Mouse (Mus musculus): ENCODE results near the gene Slc9a5.

The Slc9a5 gene

DNA sequence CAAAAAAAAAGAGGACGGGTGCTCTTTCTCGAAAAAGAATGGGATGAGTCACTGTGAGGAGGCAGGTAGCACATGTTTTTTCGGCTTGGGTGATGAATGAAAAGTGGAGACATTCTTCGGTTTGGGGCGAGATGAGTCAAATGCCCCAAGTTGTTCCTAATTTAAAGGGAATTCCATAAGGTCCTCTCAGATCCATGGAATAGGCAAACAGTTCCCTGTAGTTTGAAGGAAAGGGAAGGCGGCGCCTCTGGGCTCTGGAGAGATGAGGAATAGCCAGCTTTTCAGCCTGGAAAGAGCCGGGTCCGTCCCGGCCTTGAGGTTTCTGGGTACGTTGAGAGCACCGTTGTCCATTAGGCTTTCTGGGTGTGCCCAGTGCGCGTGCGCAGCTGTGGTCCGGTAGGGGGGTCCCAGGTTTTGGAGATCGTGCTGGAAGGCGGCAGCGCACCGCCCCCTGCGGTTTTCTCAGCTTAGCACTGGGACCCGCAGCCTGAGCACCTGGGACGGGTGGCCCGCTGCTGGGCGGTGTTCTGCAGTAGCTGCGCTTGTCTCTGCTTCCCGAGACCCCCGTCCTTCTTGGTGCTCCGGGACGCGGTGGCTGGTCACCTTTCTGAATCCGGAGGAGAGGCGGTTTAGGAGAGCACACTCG is at the start of gene Slc9a5:
Gene Slc9a5, plus strand, starts transcription at position 394 of the 646 bp plus-strand sequence.
- under 1% methylated on average over 34 of the region's 34 CpGs for WGBS

DNA sequence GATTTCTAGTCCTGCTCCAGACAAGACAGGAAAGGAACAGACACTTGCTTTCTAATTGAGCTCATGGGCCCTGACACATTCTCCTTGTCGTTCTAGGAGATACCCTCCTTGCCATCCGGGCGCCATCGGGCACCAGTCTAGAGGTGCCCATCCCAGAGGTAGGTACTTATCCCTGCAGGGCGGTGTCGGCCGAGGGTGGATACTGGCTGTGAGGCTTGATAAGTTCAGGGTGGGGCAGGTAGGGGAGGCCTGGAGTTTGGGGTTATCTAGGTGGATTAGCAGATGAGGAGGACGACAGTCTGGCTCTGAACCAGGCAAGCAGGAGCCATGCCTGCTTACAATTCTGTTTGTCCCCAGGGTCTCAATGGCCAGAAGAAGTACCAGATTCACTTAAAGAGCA is 48.7 kb upstream of the Slc9a5 start:
- WGBS = 94% methylated on average over 8 of the region's 8 CpGs

DNA sequence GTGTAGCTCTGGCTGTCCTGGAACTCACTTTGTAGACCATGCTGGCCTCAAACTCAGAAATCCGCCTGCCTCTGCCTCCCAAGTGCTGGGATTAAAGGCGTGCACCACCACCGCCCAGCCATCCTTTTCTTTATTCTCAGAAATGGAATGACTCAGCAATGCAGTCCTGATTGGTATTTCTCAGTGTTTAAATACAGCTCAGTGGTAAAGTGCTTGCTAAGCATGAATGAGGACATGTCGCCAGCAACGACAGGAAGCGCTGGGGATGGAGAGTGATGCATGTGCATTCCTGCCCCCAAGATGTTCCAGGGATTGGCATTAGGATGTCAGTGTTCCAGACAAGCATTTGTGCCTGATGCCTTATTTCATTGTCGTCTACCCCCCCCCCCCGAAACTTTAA is 45.2 kb upstream of the Slc9a5 start:
- WGBS = 50% methylated on average over 8 of the region's 8 CpGs

DNA sequence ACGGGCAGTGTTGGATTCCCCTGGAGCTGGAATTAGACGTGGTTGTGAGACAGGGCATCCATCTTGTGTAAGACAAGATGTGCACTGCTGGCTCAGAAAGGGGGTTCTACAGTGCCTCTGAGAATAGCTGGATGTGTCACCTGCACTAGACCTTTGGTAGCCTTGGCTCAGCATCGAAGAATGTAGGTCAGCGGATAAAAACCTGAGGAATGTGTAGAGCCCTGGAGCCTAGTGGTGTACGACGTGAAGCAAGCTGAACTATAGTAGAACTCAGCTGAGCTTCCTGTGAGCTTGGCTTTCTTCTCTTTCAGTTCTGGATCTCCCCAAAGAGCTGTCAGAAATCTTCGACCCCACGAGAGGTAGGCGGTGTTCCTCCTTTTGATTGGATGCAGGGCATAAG is 44.8 kb upstream of the Slc9a5 start:
- WGBS = 53% methylated on average over 9 of the region's 9 CpGs

DNA sequence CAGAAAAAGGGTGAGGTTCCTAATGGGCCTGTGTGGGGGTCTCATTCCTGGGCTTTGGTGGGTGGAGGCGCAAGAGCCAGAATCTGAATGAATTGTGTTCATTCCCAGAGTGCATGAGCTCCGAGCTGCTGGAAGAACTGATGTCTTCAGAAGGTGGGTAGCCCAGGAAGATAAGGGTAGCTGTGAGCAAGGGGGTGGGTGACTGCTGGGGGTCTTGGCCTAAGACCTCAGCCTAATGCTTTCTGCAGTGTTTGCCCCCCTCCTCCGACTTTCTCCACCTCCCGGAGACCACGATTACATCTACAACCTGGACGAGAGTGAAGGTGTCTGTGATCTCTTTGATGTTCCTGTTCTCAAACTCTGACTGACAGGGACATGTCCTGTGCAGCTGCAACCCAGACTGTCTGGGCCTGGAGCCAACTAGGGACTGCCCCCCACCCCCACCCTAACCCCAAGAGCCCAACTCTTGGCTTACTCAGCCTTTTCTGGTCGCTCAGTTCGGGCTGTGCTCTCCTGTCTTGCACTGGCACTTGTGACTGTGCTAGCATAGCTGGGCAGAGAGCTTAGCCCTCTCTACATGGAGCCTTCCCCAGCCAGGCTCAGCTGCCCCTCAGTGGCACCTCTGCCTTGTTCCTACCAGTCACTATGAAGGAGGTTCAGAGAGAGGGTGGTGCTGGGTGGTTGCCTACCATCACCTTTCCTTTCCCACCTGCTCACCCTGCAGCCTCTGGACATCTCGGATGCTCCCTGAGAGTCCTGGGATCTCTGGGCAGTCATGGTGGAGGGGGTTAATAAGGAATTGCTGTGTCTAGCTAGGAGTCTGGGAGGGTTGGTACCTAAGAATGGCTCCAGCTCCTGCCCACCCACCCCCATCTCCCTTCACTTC is 44.1 kb upstream of the Slc9a5 start:
- WGBS = 36% methylated on average over 9 of the region's 9 CpGs

DNA sequence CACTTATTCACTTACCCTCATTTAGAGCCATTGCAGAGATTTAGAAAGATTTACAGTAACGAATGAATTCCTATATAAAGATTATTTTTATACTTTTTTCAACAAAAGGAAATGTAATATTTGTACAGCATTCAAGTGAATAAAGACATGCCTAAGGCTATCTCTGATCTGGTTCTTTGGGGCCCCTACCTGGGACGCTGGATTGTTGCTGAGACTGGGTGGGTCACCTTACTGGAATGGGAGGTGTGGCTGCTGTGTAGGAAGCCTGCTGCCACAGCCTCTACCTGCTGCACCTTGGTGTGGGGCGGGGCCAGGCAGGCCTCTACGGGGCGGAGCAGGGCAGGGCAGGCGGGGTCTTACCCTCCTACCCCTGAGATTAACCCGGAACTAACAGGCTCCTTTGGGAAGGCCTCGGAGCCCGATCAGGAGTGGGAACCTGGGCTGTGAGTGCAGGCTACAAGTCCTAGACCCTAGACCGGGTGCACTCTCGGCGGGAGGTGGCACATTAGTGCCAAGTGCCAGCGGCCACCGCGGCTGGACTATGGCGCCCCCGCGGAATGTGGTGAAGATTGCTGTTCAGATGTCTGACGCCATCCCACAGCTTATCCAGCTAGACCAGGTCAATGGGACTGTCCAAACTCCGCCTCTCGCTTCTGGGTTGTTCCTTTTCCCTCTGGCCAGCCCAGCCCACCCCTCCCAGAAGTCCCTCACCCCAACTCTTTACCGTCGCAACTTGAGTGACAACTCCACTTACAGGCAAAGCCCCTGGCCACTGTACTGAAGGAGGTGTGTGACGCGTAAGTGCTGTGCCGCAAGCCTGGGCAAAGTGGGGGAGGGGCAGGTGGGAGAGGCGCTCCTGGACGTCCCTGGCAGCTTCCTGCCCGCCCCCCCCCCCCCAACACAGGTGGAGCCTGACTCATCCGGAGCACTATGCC is 43.2 kb upstream of the Slc9a5 start, which contains the start of gene Elmo3:
Gene Elmo3, plus strand, starts transcription at position 391 of the 935 bp plus-strand sequence.
- 6% methylated on average over 29 of the region's 30 CpGs for WGBS

DNA sequence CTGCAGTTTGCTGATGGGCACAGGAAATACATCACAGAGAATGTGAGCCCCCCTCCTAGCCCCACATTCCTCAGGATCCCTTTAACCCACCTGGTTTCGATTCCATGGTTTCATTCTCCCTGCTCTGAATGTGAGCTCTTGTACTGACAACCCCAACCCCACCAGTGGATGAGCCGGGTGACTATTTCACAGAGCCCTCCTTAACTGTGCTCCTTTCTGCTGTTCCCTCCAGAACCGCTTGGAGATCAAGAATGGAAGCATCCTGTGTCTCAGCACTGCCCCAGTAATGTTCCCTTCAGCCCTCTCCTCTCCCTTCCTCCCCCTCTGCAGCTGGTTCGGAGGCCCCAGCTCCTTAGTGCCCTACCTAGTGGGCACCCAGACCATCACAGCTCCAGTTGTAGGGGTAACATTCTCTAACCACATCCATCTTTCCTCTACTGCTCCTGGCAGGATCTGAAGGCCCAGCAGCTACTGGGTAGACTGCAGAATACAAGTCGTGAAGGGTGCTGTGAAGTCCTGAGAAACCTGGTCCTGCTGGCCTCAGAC is 42.4 kb upstream of the Slc9a5 start:
- 48% methylated on average over 5 of the region's 5 CpGs for WGBS

DNA sequence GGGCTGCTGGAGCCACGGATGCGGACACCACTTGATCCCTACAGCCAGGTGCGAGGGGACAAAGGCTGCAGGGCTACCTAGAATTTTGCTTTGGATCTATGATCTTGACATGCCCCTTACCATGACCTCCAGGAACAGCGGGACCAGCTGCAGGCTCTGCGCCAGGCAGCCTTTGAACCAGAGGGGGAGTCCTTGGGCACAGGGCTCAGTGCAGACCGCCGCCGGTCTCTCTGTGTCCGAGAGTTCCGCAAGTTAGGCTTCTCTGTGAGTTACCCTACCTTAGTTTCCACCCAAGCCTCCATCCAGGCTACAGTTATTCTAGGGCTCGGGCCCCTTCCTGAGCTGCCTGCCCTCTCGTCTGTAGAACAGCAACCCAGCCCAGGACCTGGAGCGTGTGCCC is 41.0 kb upstream of the Slc9a5 start:
- 95% methylated on average over 13 of the region's 13 CpGs for WGBS

DNA sequence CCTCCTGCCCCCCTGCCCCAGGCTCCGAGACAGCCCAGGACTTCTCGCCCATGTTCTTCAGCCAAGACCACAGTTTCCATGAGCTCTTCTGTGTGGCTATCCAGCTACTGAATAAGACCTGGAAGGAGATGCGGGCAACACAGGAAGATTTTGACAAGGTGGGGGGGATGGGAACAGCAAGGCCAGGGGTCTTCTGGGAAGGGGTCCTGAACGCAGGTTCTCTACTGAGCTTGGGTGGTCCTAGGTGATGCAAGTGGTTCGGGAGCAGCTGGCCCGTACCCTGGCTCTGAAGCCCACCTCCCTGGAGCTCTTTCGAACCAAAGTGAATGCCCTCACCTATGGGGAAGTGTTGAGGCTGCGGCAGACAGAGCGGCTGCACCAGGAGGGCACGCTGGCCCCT is 40.2 kb upstream of the Slc9a5 start:
- WGBS = 95% methylated on average over 10 of the region's 10 CpGs

DNA sequence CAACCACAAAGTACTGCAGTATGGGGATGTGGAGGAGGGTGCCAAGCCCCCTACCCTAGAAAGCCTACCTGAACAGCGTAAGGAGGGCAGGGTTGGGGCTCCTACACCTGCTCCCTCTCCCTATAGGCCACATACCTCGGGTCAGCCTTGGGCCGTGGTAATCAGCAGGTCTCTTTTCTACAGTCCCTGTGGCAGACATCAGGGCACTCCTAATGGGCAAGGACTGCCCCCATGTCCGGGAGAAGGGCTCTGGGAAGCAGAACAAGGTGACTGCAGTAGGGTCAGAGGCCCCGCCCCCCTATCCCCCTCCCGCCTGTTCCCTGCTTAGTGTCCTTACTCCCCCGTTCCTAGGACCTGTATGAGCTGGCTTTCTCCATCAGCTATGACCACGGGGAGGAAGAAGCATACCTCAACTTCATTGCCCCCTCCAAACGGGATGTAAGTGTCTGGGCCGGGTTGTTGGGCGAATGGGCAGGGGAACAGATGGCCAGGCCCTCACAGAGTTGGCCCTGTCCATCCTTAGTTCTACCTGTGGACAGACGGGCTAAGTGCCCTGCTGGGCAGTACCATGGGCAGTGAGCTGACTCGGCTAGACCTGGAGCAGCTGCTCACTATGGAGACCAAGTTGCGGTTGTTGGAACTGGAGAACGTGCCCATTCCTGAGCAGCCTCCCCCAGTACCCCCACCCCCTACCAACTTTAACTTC is 39.3 kb upstream of the Slc9a5 start:
- 80% methylated on average over 15 of the region's 15 CpGs for WGBS

DNA sequence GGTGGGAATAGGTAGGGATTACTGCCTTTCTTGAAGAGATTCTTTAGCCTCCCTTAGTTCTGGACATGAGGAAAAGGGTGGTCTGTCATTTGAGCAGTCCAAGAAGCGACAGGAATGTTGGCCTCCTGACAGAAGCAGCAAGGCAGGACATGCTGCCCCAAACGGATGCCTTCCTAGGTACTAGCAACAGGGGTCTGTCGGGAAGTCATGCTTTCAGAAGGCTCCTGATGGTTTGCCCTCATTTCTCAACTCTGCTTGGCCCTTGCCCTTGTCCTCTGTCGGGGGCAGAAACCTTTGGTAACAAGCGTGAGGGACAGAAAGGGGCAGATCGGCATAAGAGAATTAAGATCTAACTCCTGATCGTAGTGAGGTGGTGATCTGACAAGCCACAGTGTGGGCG is 38.5 kb upstream of the Slc9a5 start:
- 85% methylated on average over 8 of the region's 8 CpGs for WGBS

DNA sequence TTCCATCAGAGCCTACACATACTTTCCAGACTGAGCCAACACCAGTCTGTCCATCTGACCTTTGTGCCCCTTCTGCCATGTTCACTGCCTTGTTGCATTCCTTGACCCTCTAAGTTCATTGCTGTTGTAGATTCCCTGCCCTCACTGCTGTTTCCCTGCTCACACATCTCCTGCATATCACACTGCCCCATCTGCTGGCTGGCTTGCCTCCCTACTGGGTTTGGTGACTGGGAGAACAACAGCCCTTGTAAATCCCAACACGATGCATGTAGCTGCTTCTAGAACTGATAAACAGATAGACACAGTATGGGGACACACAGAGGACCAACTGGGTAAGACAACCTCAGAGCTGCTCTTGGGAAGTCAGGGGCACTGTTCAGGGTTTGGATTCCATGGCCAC is 36.9 kb upstream of the Slc9a5 start:
- 41% methylated on average over 1 of the region's 1 CpGs for WGBS

DNA sequence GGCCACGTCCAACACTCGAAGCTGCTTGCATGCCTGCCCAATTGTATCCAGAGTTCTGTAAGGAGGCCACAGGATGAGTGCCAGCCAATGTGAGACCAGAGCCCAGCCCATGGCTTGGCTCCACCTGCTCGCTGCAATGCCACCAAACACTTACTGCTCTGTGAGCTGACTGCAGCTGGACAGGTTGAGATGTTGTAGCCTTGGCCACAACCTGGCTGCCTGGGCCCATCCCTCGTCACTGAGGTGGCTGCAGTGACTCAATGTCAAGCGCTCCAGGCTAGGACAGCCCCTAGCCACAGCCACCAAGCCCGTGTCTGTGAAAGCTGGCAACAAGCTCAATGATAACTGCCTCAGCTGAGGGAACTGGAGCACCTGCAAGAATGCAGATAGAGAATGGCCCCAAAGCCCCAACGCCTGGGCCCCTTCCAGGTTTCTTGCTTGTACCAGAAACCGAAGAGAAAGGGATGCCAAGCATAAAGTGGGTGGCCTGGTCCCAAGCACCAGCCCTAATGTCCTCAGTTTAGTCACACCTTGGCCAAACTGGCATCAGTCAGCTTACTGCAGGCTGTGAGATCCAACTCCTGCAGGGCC is 35.7 kb upstream of the Slc9a5 start:
- WGBS = 81% methylated on average over 8 of the region's 8 CpGs

DNA sequence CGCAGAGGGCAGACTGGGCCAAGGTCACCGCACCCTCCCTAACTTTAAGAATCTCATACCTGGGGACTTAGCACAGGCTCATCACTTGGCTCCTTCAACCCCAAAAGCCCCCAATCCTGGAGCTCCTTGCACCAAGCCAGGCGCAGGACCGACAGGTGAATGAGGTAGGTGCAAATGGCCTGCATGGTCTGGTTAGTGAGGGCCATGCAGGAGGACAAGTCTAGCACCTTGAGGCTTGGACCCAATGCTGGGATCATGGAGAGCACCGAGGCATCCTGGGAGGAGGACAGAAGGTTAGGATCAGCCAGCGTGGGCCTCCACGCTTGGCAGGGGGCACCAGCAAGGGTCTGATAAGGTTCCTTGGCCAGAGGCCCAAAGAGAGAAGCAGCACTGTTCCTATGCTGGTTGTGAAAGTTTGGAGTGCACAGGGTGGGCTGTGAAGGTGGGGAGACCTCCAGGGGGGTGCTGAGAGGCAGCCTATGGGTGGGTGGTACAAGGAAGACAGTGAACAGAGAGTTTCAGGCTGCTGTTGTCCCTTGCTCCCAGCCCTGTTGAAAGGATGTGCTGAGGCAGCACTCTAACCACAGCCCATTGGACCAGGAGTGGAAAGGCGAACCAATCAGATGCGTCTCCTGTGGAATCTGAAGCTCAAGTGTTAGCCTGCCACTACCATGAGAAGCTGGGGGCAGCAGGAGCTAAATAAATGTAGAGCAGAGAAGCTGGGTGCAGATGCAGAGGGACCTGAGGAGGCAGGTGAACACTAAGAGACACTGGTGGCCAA is 34.8 kb upstream of the Slc9a5 start:
- 86% methylated on average over 9 of the region's 9 CpGs for WGBS

DNA sequence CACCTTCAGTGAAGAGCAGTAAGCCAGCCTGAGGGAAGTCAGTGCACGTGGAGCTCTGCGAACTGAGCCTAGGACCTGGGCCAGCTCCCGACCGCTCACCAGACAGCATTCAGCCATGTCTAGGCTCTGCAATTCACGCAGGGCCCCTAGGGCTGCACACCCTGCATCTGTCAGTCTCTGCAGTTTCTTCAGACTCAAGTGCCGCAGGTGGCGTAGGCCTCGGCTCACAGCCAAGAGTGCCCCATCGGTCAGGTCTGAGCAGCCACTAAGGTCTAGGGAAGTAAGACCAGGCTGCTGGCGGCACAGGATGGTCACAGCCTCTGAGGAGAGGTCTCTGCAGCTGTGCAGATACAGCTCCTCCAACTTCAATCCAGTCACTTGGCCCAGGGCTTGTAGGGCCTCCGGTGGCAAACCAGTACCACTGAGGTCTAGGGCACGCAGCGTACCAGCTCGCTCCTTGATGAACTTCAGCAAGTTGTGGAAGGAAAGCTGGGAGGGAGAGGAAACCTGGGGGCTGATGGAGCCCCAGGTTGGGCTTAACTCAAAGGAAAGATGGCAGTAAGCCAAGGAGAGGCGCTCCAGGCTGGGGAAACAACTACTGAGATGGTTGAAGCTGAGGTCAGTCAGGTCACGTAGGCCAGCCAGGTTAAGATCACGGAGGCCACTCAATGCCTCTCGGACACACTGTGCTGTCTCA is 33.4 kb upstream of the Slc9a5 start:
- 92% methylated on average over 18 of the region's 18 CpGs for WGBS

DNA sequence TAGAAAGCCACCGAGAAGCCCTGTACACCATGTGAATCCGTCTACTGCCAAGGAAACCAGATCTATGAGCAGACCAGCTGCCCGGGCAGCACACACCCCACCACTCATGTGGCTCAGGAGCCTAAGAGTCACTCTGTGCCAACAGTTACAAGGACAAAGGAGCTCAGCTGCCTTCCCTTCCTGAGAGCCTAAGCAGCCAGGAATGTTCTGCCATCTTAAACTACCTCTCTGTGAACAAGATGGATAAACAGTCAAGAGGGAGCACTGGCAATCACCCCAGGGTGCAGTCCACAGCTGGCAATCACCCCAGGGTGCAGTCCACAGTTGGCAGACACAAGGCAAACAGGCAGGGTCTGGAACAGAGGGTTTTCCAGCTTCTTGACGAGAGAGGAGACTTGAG is 30.7 kb upstream of the Slc9a5 start:
- WGBS = 54% methylated on average over 4 of the region's 4 CpGs

DNA sequence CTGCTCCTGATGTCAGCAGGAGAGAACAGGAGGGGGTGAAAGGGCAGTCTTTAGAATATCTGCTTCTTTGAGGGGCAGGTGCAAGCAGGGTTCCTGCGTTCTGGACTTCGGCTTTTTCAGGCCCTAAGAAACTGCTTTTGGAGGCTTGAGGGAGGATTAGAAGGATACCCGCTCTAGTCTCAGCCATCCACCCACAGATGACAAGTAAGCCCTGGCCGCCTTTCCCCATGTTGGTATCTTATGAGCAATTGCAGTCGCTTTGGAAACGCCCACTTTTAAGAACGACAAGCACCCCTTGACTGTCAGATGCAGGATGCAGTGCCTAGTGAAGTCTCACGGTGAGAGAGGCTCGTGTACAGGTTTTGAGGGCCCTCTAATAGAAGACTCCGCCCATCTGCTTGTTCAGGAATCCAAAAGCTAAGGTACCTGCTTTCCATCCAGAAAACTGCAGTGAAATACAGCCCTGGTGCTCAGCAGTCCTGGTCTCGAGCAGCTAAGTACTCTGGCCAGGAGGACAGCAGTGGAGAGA is 29.9 kb upstream of the Slc9a5 start:
- WGBS = 64% methylated on average over 11 of the region's 11 CpGs

DNA sequence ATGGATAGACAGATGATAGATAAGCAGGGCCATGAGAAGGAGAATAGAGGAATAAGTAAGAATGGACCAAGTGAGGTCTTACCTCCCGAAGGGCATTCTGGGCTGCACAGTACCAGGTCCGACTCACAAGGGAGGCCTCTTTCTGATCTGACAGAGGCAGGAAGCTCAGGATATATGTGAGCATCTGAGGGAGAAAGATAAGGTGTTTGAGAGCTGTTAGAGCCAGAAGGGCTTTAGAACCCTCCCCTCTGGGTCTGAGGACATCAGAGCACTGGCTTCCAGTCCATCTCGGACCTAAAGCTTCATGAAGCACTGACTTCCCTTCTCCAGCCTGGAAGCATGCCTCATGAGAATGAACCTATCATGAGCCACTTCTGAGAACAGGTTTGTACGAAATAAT is 25.5 kb upstream of the Slc9a5 start:
- 85% methylated on average over 4 of the region's 4 CpGs for WGBS

DNA sequence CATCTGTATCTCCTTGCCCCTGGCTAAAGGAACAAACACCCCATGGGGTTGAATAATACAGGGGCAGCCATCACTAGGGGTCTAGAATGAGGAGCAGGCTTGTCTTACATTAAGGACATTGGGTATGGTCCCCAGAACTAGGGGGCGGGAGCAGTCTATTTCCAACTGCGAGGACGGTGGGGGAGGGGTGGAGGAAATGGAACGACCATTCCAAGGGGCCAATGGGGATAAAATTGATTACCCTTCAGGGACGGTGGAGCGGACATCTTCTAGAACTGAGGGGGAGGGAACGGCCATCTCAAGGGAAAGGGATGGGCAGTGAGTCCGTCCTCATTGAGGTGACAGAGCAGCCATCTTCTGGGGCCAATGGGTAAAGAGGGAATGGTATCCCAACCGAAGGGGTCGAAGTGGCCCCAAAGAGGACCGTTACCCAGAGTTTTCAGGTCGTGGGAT is 23.0 kb upstream of the Slc9a5 start:
- 0% methylated on average over 12 of the region's 12 CpGs for WGBS

Measured in cerebral cortex, adult 2 months (tissue).